ENCODE assay signal across 21 mouse cellular contexts in genomic region chr13:81930266-81930665, GRCm38 (mm10).
DNase-seq lines count a peak whose midpoint lies in the region; ATAC-seq and TF ChIP-seq lines count a peak whose summit lies in the region.
"Had no signal": no experiment of that assay in that cellular context is flagged by ENCODE, and none has a peak within 500 bp of the region (broad histone marks: within the 10 kb centered on the region; RNA-seq: fewer than 3 reads in every experiment).

No protein-coding gene starts in this region.

- intact Hi-C loops in heart, postnatal 14 days (cut with DNase I), result no loop called here

- H3K9me3 ChIP-seq in heart, embryonic 14.5 days (ENCODE audit: control insufficient read depth, low read length), result no peaks in the 10 kb centered on the region
- H3K9me3 ChIP-seq in lung, embryonic 15.5 days, result no peaks in the 10 kb centered on the region
- H3K9me3 ChIP-seq in MEL (replicated peaks; ENCODE audit: insufficient read depth, low read length), result no peaks in the 10 kb centered on the region
- H3K9me3 ChIP-seq in stomach, embryonic 16.5 days (replicated peaks; ENCODE audit: control insufficient read depth, low read length), result no peaks in the 10 kb centered on the region
- H3K9me3 ChIP-seq: embryonic facial prominence, embryonic 15.5 days; forebrain, embryonic 10.5 days; heart, embryonic 15.5 days; hindbrain, embryonic 10.5 days had no signal

- ATAC-seq in heart, embryonic 14.5 days (ENCODE audit: insufficient number of reproducible peaks, insufficient read depth, low FRiP score, low read depth), result no peak
- ATAC-seq in lung, embryonic 15.5 days (ENCODE audit: borderline replicate concordance, extremely low read depth, low FRiP score, low TSS enrichment), result peak; percentile 46; the same call in 1 of the 2 replicates
- ATAC-seq in stomach, embryonic 16.5 days (ENCODE audit: insufficient read depth, low FRiP score), result peak; percentile 87
- ATAC-seq: activated CD4-positive, CD25-positive, alpha-beta regulatory T cell, adult 4 months; forebrain, embryonic 14.5 days; Patski had no signal

- WGBS in heart, embryonic 14.5 days, result 21% methylated on average over 4 of the region's 4 CpGs
- 57% methylated on average over 4 of the region's 4 CpGs for WGBS in lung, embryonic 15.5 days
- 36% methylated on average over 4 of the region's 4 CpGs for WGBS in stomach, embryonic 16.5 days

- H3K4me3 ChIP-seq in heart, embryonic 14.5 days (ENCODE audit: control insufficient read depth in 1 of 2, insufficient read depth in 1 of 2, low read depth in 1 of 2, low read length in 2 of 2), result no peak overlapping the region
- no peak overlapping the region for H3K4me3 ChIP-seq in lung, embryonic 15.5 days
- no peak overlapping the region for H3K4me3 ChIP-seq in MEL (ENCODE audit: control insufficient read depth in 1 of 2, insufficient read depth in 1 of 2, low read depth in 2 of 2, low read length in 2 of 2)
- H3K4me3 ChIP-seq in stomach, embryonic 16.5 days (replicated peaks; ENCODE audit: low read length), result no peak overlapping the region
- H3K4me3 ChIP-seq: embryonic facial prominence, embryonic 15.5 days; erythroblast, embryonic 14.5 days; forebrain, embryonic 10.5 days; gastrocnemius, adult 2 months; heart, embryonic 15.5 days; hindbrain, embryonic 10.5 days had no signal

- DNase-seq in heart, postnatal 14 days, result no peak
- no peak for DNase-seq in lung, postnatal 25 days (ENCODE audit: low spot score)
- peak; percentile 29 for DNase-seq in MEL (ENCODE audit: low read depth, low spot score)
- DNase-seq in retina, postnatal 1 day, result no peak
- DNase-seq: adrenal gland, postnatal 25 days; cerebellum, adult 18-20 months; cerebellum, postnatal 10 days; gastrocnemius, adult 2 months; gastrocnemius, postnatal 25 days had no signal

- H3K4me1 ChIP-seq in heart, embryonic 14.5 days (ENCODE audit: control insufficient read depth in 2 of 2, insufficient read depth in 2 of 2, low read length in 2 of 2), result peaks cover 0 to 16% of the 10 kb centered on the region in 2 experiments; a peak in 3 of 4 replicates
- no peaks in the 10 kb centered on the region for H3K4me1 ChIP-seq in lung, embryonic 15.5 days
- H3K4me1 ChIP-seq in MEL (ENCODE audit: control insufficient read depth in 1 of 2, insufficient read depth in 2 of 2, low read length in 2 of 2), result peaks cover 2 to 4% of the 10 kb centered on the region in 2 experiments; a peak in 3 of 4 replicates
- H3K4me1 ChIP-seq in stomach, embryonic 16.5 days (ENCODE audit: control insufficient read depth, insufficient read depth, low read length), result no peaks in the 10 kb centered on the region
- H3K4me1 ChIP-seq: embryonic facial prominence, embryonic 15.5 days; hindbrain, embryonic 10.5 days had no signal

- peak; percentile 14 to 64; a peak in 3 of 4 replicates for TF ChIP-seq EP300 in MEL (IDR thresholded peaks at IDR 0.05; ENCODE audit: low read depth in 1 of 2, low read length in 2 of 2)

- no peak overlapping the region for H3K27ac ChIP-seq in heart, embryonic 14.5 days (replicated peaks in 1 of 2; ENCODE audit: control insufficient read depth in 1 of 2, insufficient read depth in 1 of 2, low read depth in 2 of 2, low read length in 2 of 2)
- H3K27ac ChIP-seq in lung, embryonic 15.5 days, result no peak overlapping the region
- H3K27ac ChIP-seq in MEL (ENCODE audit: control insufficient read depth, low read depth, low read length), result no peak overlapping the region
- H3K27ac ChIP-seq in stomach, embryonic 16.5 days (ENCODE audit: low read length), result no peak overlapping the region
- H3K27ac ChIP-seq: embryonic facial prominence, embryonic 15.5 days; forebrain, embryonic 10.5 days; gastrocnemius, adult 2 months; heart, embryonic 15.5 days; hindbrain, embryonic 10.5 days; hindbrain, embryonic 14.5 days had no signal

- no peak for TF ChIP-seq POLR2A in MEL (IDR thresholded peaks at IDR 0.05; ENCODE audit: control insufficient read depth in 1 of 2, insufficient read depth in 1 of 2, low read depth in 1 of 2, low read length in 2 of 2, poor library complexity in 1 of 2)

- peak overlapping the region; percentile 30; the same call in 1 of the 2 replicates for H3K4me2 ChIP-seq in heart, embryonic 14.5 days (ENCODE audit: low read length)
- H3K4me2 ChIP-seq in lung, embryonic 15.5 days, result no peak overlapping the region
- H3K4me2 ChIP-seq in stomach, embryonic 16.5 days (ENCODE audit: low read depth, low read length), result no peak overlapping the region
- H3K4me2 ChIP-seq: embryonic facial prominence, embryonic 15.5 days; hindbrain, embryonic 14.5 days had no signal

- H3K27me3 ChIP-seq in heart, embryonic 14.5 days (ENCODE audit: control insufficient read depth, insufficient read depth, low read length), result no peaks in the 10 kb centered on the region
- H3K27me3 ChIP-seq in lung, embryonic 15.5 days, result no peaks in the 10 kb centered on the region
- H3K27me3 ChIP-seq in MEL (ENCODE audit: control insufficient read depth in 1 of 2, insufficient read depth in 2 of 2, low read length in 2 of 2), result no peaks in the 10 kb centered on the region
- H3K27me3 ChIP-seq in stomach, embryonic 16.5 days (ENCODE audit: control insufficient read depth, insufficient read depth, low read length), result no peaks in the 10 kb centered on the region
- H3K27me3 ChIP-seq: embryonic facial prominence, embryonic 15.5 days; heart, embryonic 15.5 days had no signal

- no peak for TF ChIP-seq RAD21 in MEL (IDR thresholded peaks at IDR 0.05; ENCODE audit: low read depth, low read length)

- no peak for TF ChIP-seq CTCF in MEL (IDR thresholded peaks at IDR 0.05 in 2 of 3, conservative IDR thresholded peaks at IDR 0.05 in 1 of 3; ENCODE audit: control insufficient read depth in 1 of 3, insufficient read depth in 1 of 3, low read depth in 2 of 3, low read length in 3 of 3, poor library complexity in 1 of 3, severe bottlenecking in 1 of 3)

- H3K36me3 ChIP-seq in heart, embryonic 14.5 days (ENCODE audit: control insufficient read depth, insufficient read depth, low read length), result no peaks in the 10 kb centered on the region
- H3K36me3 ChIP-seq in lung, embryonic 15.5 days, result no peaks in the 10 kb centered on the region
- peaks cover 0 to 3% of the 10 kb centered on the region in 2 experiments; a peak in 1 of 4 replicates for H3K36me3 ChIP-seq in MEL (ENCODE audit: control insufficient read depth in 1 of 2, insufficient read depth in 2 of 2, low read length in 2 of 2)
- no peaks in the 10 kb centered on the region for H3K36me3 ChIP-seq in stomach, embryonic 16.5 days (ENCODE audit: control insufficient read depth, insufficient read depth, low read length)
- H3K36me3 ChIP-seq: embryonic facial prominence, embryonic 15.5 days; forebrain, embryonic 10.5 days; heart, embryonic 15.5 days; hindbrain, embryonic 10.5 days had no signal

- H3K9ac ChIP-seq in heart, embryonic 14.5 days (ENCODE audit: low read length), result no peak overlapping the region
- no peak overlapping the region for H3K9ac ChIP-seq in lung, embryonic 15.5 days
- no peak overlapping the region for H3K9ac ChIP-seq in MEL (ENCODE audit: control insufficient read depth, low read depth, low read length, poor library complexity, severe bottlenecking)
- no peak overlapping the region for H3K9ac ChIP-seq in stomach, embryonic 16.5 days (ENCODE audit: low read length)
- H3K9ac ChIP-seq: embryonic facial prominence, embryonic 15.5 days; heart, embryonic 15.5 days; hindbrain, embryonic 14.5 days had no signal

- H3K79me2 ChIP-seq in MEL (ENCODE audit: control insufficient read depth, insufficient read depth, low read length, poor library complexity), result no peaks in the 10 kb centered on the region

TF ChIP-seq in MEL, 35 proteins besides CTCF, POLR2A, EP300 and RAD21:
- TF ChIP-seq MXI1 (IDR thresholded peaks at IDR 0.05; ENCODE audit: low read depth, low read length) (no peak), MAX (IDR thresholded peaks at IDR 0.05; ENCODE audit: low read length) (peak; percentile 65), BHLHE40 (IDR thresholded peaks at IDR 0.05; ENCODE audit: borderline replicate concordance, low read depth, low read length) (peak; percentile 91), NELFE (IDR thresholded peaks at IDR 0.05; ENCODE audit: low read depth, low read length) (no peak), RCOR1 (IDR thresholded peaks at IDR 0.05; ENCODE audit: low read depth, low read length) (peak; percentile 55; the same call in 1 of the 2 replicates), USF1 (IDR thresholded peaks at IDR 0.05; ENCODE audit: low read depth, low read length) (peak; percentile 39; the same call in 1 of the 2 replicates), TCF12 (IDR thresholded peaks at IDR 0.05; ENCODE audit: low read depth, low read length) (0 out of 2 replicates have a peak, but pooled peaks have one; percentile 17), SIN3A (IDR thresholded peaks at IDR 0.05; ENCODE audit: low read length) (peak; percentile 29; the same call in 1 of the 2 replicates), GATA1 (IDR thresholded peaks at IDR 0.05; ENCODE audit: low read depth, low read length) (peak; percentile 21; the same call in 1 of the 2 replicates), MYC (IDR thresholded peaks at IDR 0.05; ENCODE audit: low read depth, low read length) (no peak)
